Mouse (Mus musculus) lung, adult 2 months (tissue): ENCODE measurements at regions not wholly inside any gene's neighbourhood (a gene's known extent, or its start where the extent isn't known, plus 50 kb on each side); places are given as distances from the start of the nearest gene placed in this dataset.

Experiments used
- DNase-seq: peaks from one replicate; pipeline ENCODE4 v3.0.0; 2022
- H3K4me1 ChIP-seq: fragments of 200-500 bp; 2 replicates; pipeline ENCODE4 v1.6.1; 2011; ENCODE audit warnings: low read length; ENCODE audit not compliant: control insufficient read depth, insufficient read depth
- H3K4me3 ChIP-seq: fragments of 200-500 bp; replicated peaks from 2 replicates; pipeline ENCODE3; 2011; ENCODE audit warnings: low read depth, mild to moderate bottlenecking, control low read depth, low read length; ENCODE audit errors: extremely low read depth
- CTCF ChIP-seq: fragments of 200-500 bp; IDR thresholded peaks from 2 replicates; pipeline ENCODE4 v1.5.1; 2011; ENCODE audit warnings: mild to moderate bottlenecking, low read length, control low read depth; ENCODE audit not compliant: insufficient read depth
- POLR2A ChIP-seq: fragments of 200-500 bp; IDR thresholded peaks from 2 replicates; pipeline ENCODE4 v1.6.1; 2011; ENCODE audit warnings: low read depth, mild to moderate bottlenecking, control low read depth, low read length, borderline replicate concordance; ENCODE audit errors: extremely low read depth
- WGBS: fragments of 180-500 bp; shearing (Covaris S2); methylation state at CpG from one replicate; pipeline ENCODE4 v1.1.7; 2018; 5-methylcytosine and 5-hydroxymethylcytosine counted together

DNA sequence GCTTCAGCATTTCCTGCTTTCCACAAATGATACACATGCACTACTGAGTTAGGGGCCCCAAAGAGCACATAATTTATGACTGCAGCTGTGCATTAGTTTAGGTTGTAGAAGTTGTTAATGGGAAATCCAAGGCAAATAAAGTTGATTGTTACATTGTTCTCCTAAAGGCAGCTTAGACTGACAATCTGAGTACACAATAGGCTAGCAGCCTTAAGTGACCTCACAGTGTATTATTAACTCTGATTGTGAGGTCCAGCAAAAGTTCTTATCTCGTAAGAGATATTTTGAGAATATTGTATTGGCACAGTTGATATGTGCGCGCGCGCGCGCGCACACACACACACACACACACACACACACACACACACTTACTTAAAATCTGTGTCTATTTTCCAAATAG, 70.5 kb upstream of the Yae1d1 start:
- Histone ChIP-seq H3K4me3 (no peak overlapping the region), H3K4me1 (no peaks in the 10 kb centered on the region)
- TF ChIP-seq POLR2A (no peak), CTCF (no peak)
- 43% methylated on average over 8 of the region's 8 CpGs for WGBS
- DNase-seq: no peak

- TF ChIP-seq POLR2A (no peak), CTCF (no peak)
- 79% methylated on average over 2 of the region's 2 CpGs for WGBS
- no peak overlapping the region for H3K4me3 ChIP-seq
- DNase-seq: no peak
- H3K4me1 ChIP-seq: no peaks in the 10 kb centered on the region; the same call in 1 of the 2 replicates
Observed at GRCm38 (mm10) chr13:18060265-18060664, 67.1 kb upstream of the Yae1d1 start.

DNA sequence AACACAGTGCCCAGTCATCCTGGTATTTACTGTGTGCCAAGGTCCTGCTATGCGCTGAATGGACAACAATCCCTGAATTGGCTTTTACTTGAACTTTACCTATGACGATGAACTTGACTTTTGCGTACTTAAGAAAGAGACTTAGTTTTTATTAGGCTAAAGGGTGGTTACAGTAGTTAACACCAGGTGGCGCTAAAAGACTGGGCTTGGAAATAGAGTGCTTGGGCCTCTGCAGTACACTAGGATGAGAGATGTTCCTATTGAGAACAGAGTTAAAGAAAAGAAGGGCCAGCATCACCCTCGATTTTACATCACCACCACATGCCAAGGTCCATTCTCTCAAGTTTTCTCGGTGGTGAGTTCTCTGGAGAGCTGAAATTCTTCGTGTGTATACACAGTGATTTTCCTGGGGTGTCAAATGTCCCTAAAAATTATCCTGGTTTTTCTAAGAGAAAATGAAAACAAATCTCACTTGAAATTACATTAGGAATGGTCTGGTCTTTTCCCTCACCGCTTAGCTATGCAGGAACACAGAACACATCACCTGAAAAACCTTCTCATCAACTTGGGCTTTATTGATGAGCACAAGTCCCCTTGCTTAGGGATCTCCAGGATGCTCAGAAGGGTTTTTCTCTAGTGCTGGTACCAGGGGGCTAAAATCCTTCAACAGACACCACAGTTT, 64.2 kb upstream of the Yae1d1 start:
- peak; percentile 19 for DNase-seq
- TF ChIP-seq POLR2A: no peak
- 0 out of 2 replicates have a peak, but pooled peaks have one; percentile 2 for TF ChIP-seq CTCF
- 24% methylated on average over 8 of the region's 8 CpGs for WGBS
- Histone ChIP-seq H3K4me3 (no peak overlapping the region), H3K4me1 (no peaks in the 10 kb centered on the region; the same call in 1 of the 2 replicates)

DNA sequence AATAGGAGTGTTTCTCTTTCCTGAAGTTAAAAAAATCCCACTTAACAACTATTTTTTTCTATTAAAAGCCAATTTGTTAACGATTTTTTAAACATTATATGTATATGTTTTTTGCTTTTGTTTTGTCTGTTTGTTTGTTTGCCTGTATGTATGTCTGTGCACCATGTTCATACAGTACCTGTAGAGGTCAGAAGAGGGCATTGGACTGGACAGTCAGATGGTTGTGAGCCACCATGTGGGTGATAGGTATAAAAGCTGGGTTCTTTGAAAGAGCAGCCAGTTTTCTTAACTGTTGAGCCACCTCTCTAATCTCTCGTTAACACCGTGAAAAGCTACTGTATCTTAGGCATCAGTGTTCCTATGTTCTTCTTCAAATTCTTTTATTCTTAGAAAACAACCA, 63.7 kb upstream of the Yae1d1 start:
- TF ChIP-seq POLR2A: no peak
- no peak for TF ChIP-seq CTCF
- WGBS: 56% methylated on average over 3 of the region's 3 CpGs
- no peak overlapping the region for H3K4me3 ChIP-seq
- no peaks in the 10 kb centered on the region; the same call in 1 of the 2 replicates for H3K4me1 ChIP-seq
- DNase-seq: no peak

DNA sequence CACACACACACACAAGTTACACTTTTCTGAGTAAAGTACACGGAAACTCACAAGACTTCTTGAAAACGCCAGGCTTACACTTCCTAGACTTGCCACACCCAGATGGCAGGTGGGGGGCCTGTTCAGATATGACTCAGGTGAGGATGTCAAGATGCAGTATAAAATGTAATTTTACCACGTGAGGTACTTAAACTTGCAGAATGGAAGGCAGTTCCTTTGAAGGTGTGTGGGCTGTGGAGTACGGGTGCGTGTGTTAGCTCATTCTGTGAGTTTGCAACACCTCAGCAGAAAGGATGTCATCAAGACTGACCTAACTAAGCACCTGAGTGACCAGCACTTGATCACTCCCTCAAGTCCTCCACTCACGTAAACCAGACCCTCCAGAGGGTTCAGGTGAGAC, 50.0 kb upstream of the Yae1d1 start:
- H3K4me1 ChIP-seq: no peaks in the 10 kb centered on the region; the same call in 1 of the 2 replicates
- H3K4me3 ChIP-seq: no peak overlapping the region
- TF ChIP-seq CTCF: no peak
- DNase-seq: no peak
- 65% methylated on average over 6 of the region's 6 CpGs for WGBS
